Comparison of ENCODE assay signal across 7 mouse cellular contexts in genomic region chrX:7841163-7842162, GRCm38 (mm10). TPM values are rescaled to one million over a fixed set of nuclear protein-coding genes. Genes with fewer than 3 reads are reported as not detected.
DNase-seq lines count a peak whose midpoint lies in the region; ATAC-seq lines count a peak whose summit lies in the region.

TSS of gene Otud5 (plus strand) at chrX:7841364.

- H3K4me1 ChIP-seq in intestine, embryonic 15.5 days (replicated peaks) = no peaks in the 10 kb centered on the region
- peaks cover 14% of the 10 kb centered on the region for H3K4me1 ChIP-seq in midbrain, embryonic 10.5 days

- H3K36me3 ChIP-seq in intestine, embryonic 15.5 days = no peaks in the 10 kb centered on the region
- peaks cover 6% of the 10 kb centered on the region; the same call in 1 of the 2 replicates for H3K36me3 ChIP-seq in midbrain, embryonic 10.5 days

- 17% methylated on average over 74 of the region's 74 CpGs for whole genome bisulfite sequencing in intestine, embryonic 15.5 days
- 18% methylated on average over 74 of the region's 74 CpGs for WGBS in midbrain, embryonic 10.5 days

- H3K9ac ChIP-seq in intestine, embryonic 15.5 days = peak within 1 kb of the TSS; percentile 71

- H3K9me3 ChIP-seq in intestine, embryonic 15.5 days = no peaks in the 10 kb centered on the region
- peaks cover 10% of the 10 kb centered on the region for H3K9me3 ChIP-seq in midbrain, embryonic 10.5 days (replicated peaks)

- peak within 1 kb of the TSS; percentile 62 for H3K4me2 ChIP-seq in intestine, embryonic 15.5 days (replicated peaks)

- DNase-seq in adrenal gland, adult 2 months = peak; percentile 96
- DNase-seq in embryo, embryonic 11.5 days (ENCODE audit: low read depth, low spot score) = peak; percentile 91
- DNase-seq in gastrocnemius, postnatal 36 days = peak; percentile 81 to 90
- DNase-seq in left cerebral cortex, postnatal 25 days (ENCODE audit: low spot score in 2 of 2) = peak; percentile 92 to 97
- DNase-seq in midbrain, embryonic 10.5 days (ENCODE audit: low spot score) = peak; percentile 93
- DNase-seq in right cerebral cortex, postnatal 4 days = peak; percentile 88

- intact Hi-C loops in gastrocnemius, postnatal 36 days (cut with DNase I) = no loop called here
- intact Hi-C loops in left cerebral cortex, postnatal 25 days (cut with DNase I) = loop anchor here (5.0 kb wide), 1 partner anchor 36 kb away; the partner anchor contains the start of gene Pim2

- H3K27me3 ChIP-seq in intestine, embryonic 15.5 days (replicated peaks) = no peaks in the 10 kb centered on the region
- H3K27me3 ChIP-seq in midbrain, embryonic 10.5 days (ENCODE audit: low read depth, poor library complexity, severe bottlenecking) = no peaks in the 10 kb centered on the region

- peak within 1 kb of the TSS; percentile 90 for H3K27ac ChIP-seq in intestine, embryonic 15.5 days
- H3K27ac ChIP-seq in midbrain, embryonic 10.5 days (replicated peaks) = peak within 1 kb of the TSS; percentile 88

- peak; percentile 98 for ATAC-seq in intestine, embryonic 15.5 days

- H3K4me3 ChIP-seq in intestine, embryonic 15.5 days (replicated peaks) = peak within 1 kb of the TSS; percentile 67
- peak within 1 kb of the TSS; percentile 88 for H3K4me3 ChIP-seq in midbrain, embryonic 10.5 days

RNA-seq across cellular contexts. Expression of gene Otud5, which starts in this region (rescaled TPM):
- total RNA-seq in adrenal gland, adult 2 months (2021) = 10 to 100 TPM; 53.9 to 65.8 TPM
- 34.5 and 51.6 TPM in 2 replicates for polyA plus RNA-seq in adrenal gland, adult 2 months (2012; rRNA removed)
- 10 to 100 TPM; 14.6 to 16.6 TPM for total RNA-seq in gastrocnemius, postnatal 36 days (2021)
- 37.6 and 37.7 TPM in 2 replicates for polyA plus RNA-seq in intestine, embryonic 15.5 days (2015; fragmentation: Nextera tagmentation; extraction: Ambion mirVana)
- total RNA-seq in left cerebral cortex, postnatal 25 days (2021) = 10 to 100 TPM; 74.8 to 83.2 TPM
- polyA plus RNA-seq in midbrain, embryonic 10.5 days (2016; fragmentation: Nextera tagmentation; extraction: Ambion mirVana) = 40.7 and 45.1 TPM in 2 replicates

Comparison
In these comparisons a context has a peak if more than half of its experiments do, and no peak if none do; other contexts are left out.
1. Peak in every context shown above with its lines: DNase-seq, ATAC-seq, H3K4me3 ChIP-seq and H3K27ac ChIP-seq.